Mouse (Mus musculus) forebrain, embryonic 12.5 days (tissue): ENCODE measurements around the gene Gm37240. TPM values are rescaled to one million over a fixed set of nuclear protein-coding genes. Genes with fewer than 3 reads are reported as not detected.
A peak's percentile ranks its signal among the peaks of the same experiment; 100 is the strongest.
"Not testable (repeated sequence)": the region's sequence is repeated elsewhere in the genome, so short reads cannot be mapped to it uniquely, and the experiment has no call there.

ENCODE experiments used
- ATAC-seq: fragments of 200-750 bp; cut with Nextera tagmentation; 2 replicates; pipeline ENCODE4 v1.8.0; 2017; ENCODE audit warnings: moderate TSS enrichment; ENCODE audit not compliant: low FRiP score
- H3K27ac ChIP-seq: fragments of 300-500 bp; sonication (generic); 2 replicates; pipeline ENCODE4 v1.5.1; 2016; ENCODE audit warnings: mild to moderate bottlenecking
- H3K27me3 ChIP-seq: fragments of 300-500 bp; sonication (generic); 2 replicates; pipeline ENCODE4 v1.6.1; 2016; ENCODE audit warnings: mild to moderate bottlenecking
- H3K36me3 ChIP-seq: fragments of 300-500 bp; sonication (generic); replicated peaks from 2 replicates; pipeline ENCODE4 v1.6.1; 2016; ENCODE audit warnings: mild to moderate bottlenecking
- H3K4me1 ChIP-seq: fragments of 300-500 bp; sonication (generic); 2 replicates; pipeline ENCODE4 v1.6.1; 2016
- H3K4me2 ChIP-seq: fragments of 300-500 bp; sonication (generic); 2 replicates; pipeline ENCODE4 v1.6.1; 2016; ENCODE audit warnings: mild to moderate bottlenecking, moderate library complexity
- H3K4me3 ChIP-seq: fragments of 300-500 bp; sonication (generic); replicated peaks from 2 replicates; pipeline ENCODE4 v1.5.1; 2016; ENCODE audit warnings: mild to moderate bottlenecking
- H3K9ac ChIP-seq: fragments of 300-500 bp; sonication (generic); 2 replicates; pipeline ENCODE4 v1.6.1; 2016; ENCODE audit warnings: mild to moderate bottlenecking
- H3K9me3 ChIP-seq: fragments of 300-500 bp; sonication (generic); 2 replicates; pipeline ENCODE4 v1.6.1; 2016
- WGBS: fragments of 180-500 bp; shearing (Covaris S2); methylation state at CpG from one replicate; pipeline ENCODE4 v1.1.7; 2016; 5-methylcytosine and 5-hydroxymethylcytosine counted together
- polyA plus RNA-seq: library from polyadenylated mRNA; unstranded; fragments of >200 nt; fragmentation: Nextera tagmentation; extraction: Ambion mirVana; gene quantifications from 2 replicates; pipeline ENCODE4 v1.2.1, GENCODE M21; 2016

Gene Gm37240
- polyA plus RNA-seq, 1 experiment from 2014 or later = 0.57 TPM

DNA sequence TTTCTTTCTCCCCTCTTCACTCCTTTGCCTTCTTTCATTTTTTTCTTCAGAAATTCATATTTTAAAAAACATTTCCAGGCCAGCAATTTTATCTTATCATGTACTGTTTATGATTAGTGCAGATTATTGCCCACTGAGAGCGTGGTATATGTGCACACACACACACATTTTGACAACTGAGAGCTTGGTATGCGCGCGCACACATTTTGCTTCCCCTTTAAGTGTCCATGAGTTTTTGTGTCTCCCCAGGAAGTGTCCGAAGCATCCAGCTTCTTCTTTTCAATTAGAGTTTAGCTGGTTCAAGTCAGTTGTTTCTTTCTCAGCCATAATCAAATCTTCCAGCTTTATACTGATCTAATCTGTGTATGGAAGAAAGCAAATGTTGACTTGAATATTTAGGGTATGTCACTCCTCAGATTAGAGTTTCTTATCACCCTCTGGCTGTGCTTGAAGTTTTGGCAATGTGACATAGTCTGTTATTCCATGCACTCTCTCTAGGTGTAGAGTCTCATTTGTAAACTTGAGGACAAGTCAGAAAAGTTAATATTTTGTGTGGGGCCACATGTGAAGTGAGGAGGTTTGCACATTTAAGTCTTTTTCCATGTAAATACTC lies 294.6 kb downstream of the Gm37240 start:
- no peak overlapping the region for H3K4me2 ChIP-seq
- no peak overlapping the region for H3K4me3 ChIP-seq
- no peak overlapping the region for H3K9ac ChIP-seq
- WGBS = 93% methylated on average over 5 of the region's 5 CpGs
- no peaks in the 10 kb centered on the region for H3K9me3 ChIP-seq
- no peak for ATAC-seq
- no peaks in the 10 kb centered on the region for H3K27me3 ChIP-seq
- H3K27ac ChIP-seq = no peak overlapping the region
- no peaks in the 10 kb centered on the region for H3K36me3 ChIP-seq
- H3K4me1 ChIP-seq = no peaks in the 10 kb centered on the region

- Histone ChIP-seq H3K9me3 (no peaks in the 10 kb centered on the region), H3K4me1 (no peaks in the 10 kb centered on the region), H3K27me3 (no peaks in the 10 kb centered on the region), H3K9ac (no peak overlapping the region), H3K36me3 (no peaks in the 10 kb centered on the region), H3K4me2 (no peak overlapping the region), H3K27ac (no peak overlapping the region), H3K4me3 (no peak overlapping the region)
- no peak for ATAC-seq
- 84% methylated on average over 4 of the region's 4 CpGs for WGBS
Observed at GRCm38 (mm10) chr3:85592067-85592466, 295.3 kb downstream of the Gm37240 start.

- no peak for ATAC-seq
- WGBS = 90% methylated on average over 3 of the region's 3 CpGs
- Histone ChIP-seq H3K9me3 (no peaks in the 10 kb centered on the region), H3K27me3 (no peaks in the 10 kb centered on the region), H3K36me3 (no peaks in the 10 kb centered on the region), H3K4me3 (no peak overlapping the region), H3K4me2 (no peak overlapping the region), H3K9ac (no peak overlapping the region), H3K4me1 (no peaks in the 10 kb centered on the region), H3K27ac (no peak overlapping the region)
Observed at GRCm38 (mm10) chr3:85590090-85590754, 297.1 kb downstream of the Gm37240 start.

GRCm38 (mm10) chr3:85588701-85589100 lies 298.6 kb downstream of the Gm37240 start:
- no peaks in the 10 kb centered on the region for H3K36me3 ChIP-seq
- no peaks in the 10 kb centered on the region for H3K9me3 ChIP-seq
- H3K4me2 ChIP-seq = no peak overlapping the region
- no peak overlapping the region for H3K4me3 ChIP-seq
- no peak for ATAC-seq
- H3K27ac ChIP-seq = no peak overlapping the region
- H3K9ac ChIP-seq = no peak overlapping the region
- 76% methylated on average over 2 of the region's 2 CpGs for WGBS
- no peaks in the 10 kb centered on the region for H3K27me3 ChIP-seq
- H3K4me1 ChIP-seq = no peaks in the 10 kb centered on the region

DNA sequence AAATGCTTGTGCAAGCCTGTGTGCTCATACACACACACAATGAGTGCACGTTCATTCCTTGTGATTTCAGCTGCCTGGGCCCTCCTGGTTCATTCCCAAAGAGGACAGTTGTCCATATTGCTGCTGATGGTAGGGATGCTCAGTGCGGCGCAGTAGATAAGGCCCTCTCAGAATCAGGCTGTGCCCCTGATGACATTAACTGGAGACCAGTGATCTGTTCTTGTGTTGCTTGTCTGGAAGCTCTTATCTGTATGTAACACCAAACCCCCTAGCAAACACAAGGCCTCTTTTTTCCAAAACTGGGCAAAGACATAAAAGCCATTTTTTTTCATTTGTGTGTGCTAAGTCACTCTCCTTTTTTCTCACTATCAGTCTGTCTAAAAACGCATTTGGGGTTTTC lies 302.4 kb downstream of the Gm37240 start:
- no peaks in the 10 kb centered on the region for H3K4me1 ChIP-seq
- no peak overlapping the region for H3K4me3 ChIP-seq
- no peaks in the 10 kb centered on the region for H3K9me3 ChIP-seq
- H3K4me2 ChIP-seq = no peak overlapping the region
- no peaks in the 10 kb centered on the region for H3K27me3 ChIP-seq
- no peak overlapping the region for H3K9ac ChIP-seq
- no peaks in the 10 kb centered on the region for H3K36me3 ChIP-seq
- no peak for ATAC-seq
- H3K27ac ChIP-seq = no peak overlapping the region
- WGBS = 93% methylated on average over 4 of the region's 4 CpGs

DNA sequence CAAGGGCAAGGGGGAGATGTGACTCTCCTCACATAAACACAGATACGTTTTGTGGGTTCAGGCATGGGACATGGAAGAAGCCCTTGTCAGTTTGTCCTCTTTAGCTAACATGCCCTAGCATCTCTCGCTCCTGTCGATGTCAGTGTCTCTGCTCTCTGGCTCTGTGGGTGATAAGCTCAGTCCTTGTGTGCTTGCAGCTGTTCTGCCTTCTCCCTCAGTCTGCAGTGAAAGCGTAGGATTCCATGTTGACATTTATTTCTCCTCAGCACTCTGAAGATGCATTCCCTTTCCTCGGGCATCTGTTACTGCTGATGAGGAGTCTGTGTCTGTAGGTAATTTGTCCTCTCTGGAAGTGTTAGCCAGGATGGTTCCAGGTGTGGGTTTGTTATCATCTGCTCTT lies 304.1 kb downstream of the Gm37240 start:
- no peak for ATAC-seq
- Histone ChIP-seq H3K27me3 (no peaks in the 10 kb centered on the region), H3K4me1 (no peaks in the 10 kb centered on the region), H3K36me3 (no peaks in the 10 kb centered on the region), H3K4me2 (no peak overlapping the region), H3K9ac (no peak overlapping the region), H3K27ac (no peak overlapping the region), H3K4me3 (no peak overlapping the region), H3K9me3 (no peaks in the 10 kb centered on the region)
- WGBS = 91% methylated on average over 5 of the region's 5 CpGs

- no peak for ATAC-seq
Observed at GRCm38 (mm10) chr3:85582726-85583125, 304.6 kb downstream of the Gm37240 start.

GRCm38 (mm10) chr3:85573864-85574830 lies 313.2 kb downstream of the Gm37240 start, which contains the start of gene Gatb:
Gatb (plus strand) TSS chr3:85574119.
- Histone ChIP-seq H3K9me3 (no peaks in the 10 kb centered on the region), H3K9ac (peak within 1 kb of the TSS; percentile 63), H3K36me3 (no peaks in the 10 kb centered on the region), H3K4me3 (peak within 1 kb of the TSS; percentile 66), H3K27ac (peak within 1 kb of the TSS; percentile 65; the same call in 1 of the 2 replicates), H3K27me3 (no peaks in the 10 kb centered on the region), H3K4me2 (peak within 1 kb of the TSS; percentile 65), H3K4me1 (0 out of 2 replicates have a peak, but pooled peaks cover 3% of the 10 kb centered on the region)
- peak; percentile 99 for ATAC-seq
- 3% methylated on average over 41 of the region's 41 CpGs for WGBS

More at GRCm38 (mm10) chr3:85582726-85583125, 304.6 kb downstream of the Gm37240 start:
- no peaks in the 10 kb centered on the region for H3K9me3 ChIP-seq
- H3K4me1 ChIP-seq = no peaks in the 10 kb centered on the region
- no peak overlapping the region for H3K4me3 ChIP-seq
- H3K36me3 ChIP-seq = no peaks in the 10 kb centered on the region
- 80% methylated on average over 2 of the region's 2 CpGs for WGBS
- no peaks in the 10 kb centered on the region for H3K27me3 ChIP-seq
- H3K9ac ChIP-seq = no peak overlapping the region
- no peak overlapping the region for H3K4me2 ChIP-seq
- H3K27ac ChIP-seq = no peak overlapping the region

DNA sequence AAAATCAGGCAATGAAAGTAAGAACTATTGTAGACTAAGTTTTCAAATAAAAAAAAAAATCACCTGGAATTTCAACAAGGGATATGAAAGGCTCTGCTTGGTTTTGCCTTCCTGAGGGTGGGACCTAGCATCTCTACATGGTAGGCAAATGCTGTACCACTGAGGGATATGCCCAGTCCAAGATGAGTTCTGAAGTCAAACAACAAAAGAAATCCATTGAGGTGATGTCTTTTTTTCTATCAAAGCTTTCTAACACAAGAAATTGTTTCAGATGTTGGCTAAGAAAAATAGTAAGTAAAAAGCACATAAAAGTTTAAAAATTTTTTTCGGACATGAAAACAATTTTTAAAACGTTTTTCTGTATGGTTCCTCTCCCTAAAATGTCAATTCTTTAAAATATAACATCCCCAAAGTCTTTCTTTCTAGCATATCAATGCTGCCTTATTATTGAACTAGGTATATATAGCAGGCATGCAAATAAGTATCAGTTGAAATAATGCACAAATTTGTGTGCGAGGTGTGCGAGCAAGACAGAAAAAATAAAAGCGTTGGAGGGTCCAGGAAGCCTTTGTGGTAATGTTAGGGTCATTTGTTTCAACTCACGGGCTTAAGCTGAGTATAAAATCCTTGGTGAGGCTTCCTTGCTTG lies 314.0 kb downstream of the Gm37240 start:
- 24% methylated on average over 6 of the region's 6 CpGs for WGBS
- H3K4me3 ChIP-seq = peak overlapping the region; percentile 66
- H3K4me2 ChIP-seq = peak overlapping the region; percentile 65
- 0 out of 2 replicates have a peak, but pooled peaks cover 3% of the 10 kb centered on the region for H3K4me1 ChIP-seq
- no peak overlapping the region for H3K9ac ChIP-seq
- no peak; the same call in 1 of the 2 replicates for ATAC-seq
- H3K27ac ChIP-seq = no peak overlapping the region
- no peaks in the 10 kb centered on the region for H3K36me3 ChIP-seq
- H3K27me3 ChIP-seq = no peaks in the 10 kb centered on the region
- no peaks in the 10 kb centered on the region for H3K9me3 ChIP-seq

- H3K4me2 ChIP-seq, H3K27ac ChIP-seq, H3K36me3 ChIP-seq, H3K9ac ChIP-seq, H3K9me3 ChIP-seq, H3K4me3 ChIP-seq, ATAC-seq, H3K4me1 ChIP-seq, H3K27me3 ChIP-seq: not testable (repeated sequence)
- 96% methylated on average over 8 of the region's 8 CpGs for WGBS
Observed at GRCm38 (mm10) chr3:85572502-85572901, 314.8 kb downstream of the Gm37240 start.

GRCm38 (mm10) chr3:85571276-85571675 lies 316.0 kb downstream of the Gm37240 start:
- Histone ChIP-seq H3K36me3 (no peaks in the 10 kb centered on the region), H3K27me3 (no peaks in the 10 kb centered on the region), H3K9ac (no peak overlapping the region), H3K4me1 (0 out of 2 replicates have a peak, but pooled peaks cover 3% of the 10 kb centered on the region), H3K4me3 (no peak overlapping the region), H3K9me3 (no peaks in the 10 kb centered on the region), H3K27ac (no peak overlapping the region), H3K4me2 (no peak overlapping the region)
- WGBS = 53% methylated on average over 2 of the region's 2 CpGs
- no peak for ATAC-seq

- H3K9me3 ChIP-seq = no peaks in the 10 kb centered on the region
- no peak overlapping the region for H3K4me3 ChIP-seq
- no peaks in the 10 kb centered on the region for H3K36me3 ChIP-seq
- WGBS = 61% methylated on average over 2 of the region's 2 CpGs
- H3K27me3 ChIP-seq = no peaks in the 10 kb centered on the region
- no peak overlapping the region for H3K27ac ChIP-seq
- H3K4me2 ChIP-seq = no peak overlapping the region
- no peak overlapping the region for H3K9ac ChIP-seq
- no peaks in the 10 kb centered on the region for H3K4me1 ChIP-seq
- ATAC-seq = no peak
Observed at GRCm38 (mm10) chr3:85564603-85565002, 322.7 kb downstream of the Gm37240 start.
